Mouse (Mus musculus) adrenal gland (tissue): ENCODE measurements around the gene Zfhx2.

Experiments used
- intact Hi-C: fragments of 180-260 bp; cut with DNase I; formaldehyde crosslinking; loops from one replicate; pipeline ENCODE4 v1.15.1; 2025

The Zfhx2 gene

GRCm38 (mm10) chr14:55106990-55107389, 14.9 kb upstream of the Zfhx2 start:
- intact Hi-C loops: no loop called here

GRCm38 (mm10) chr14:55105836-55106809, 14.0 kb upstream of the Zfhx2 start, which contains the start of gene Ap1g2:
Ap1g2 (minus strand) TSS chr14:55106593.
- intact Hi-C loops: no loop called here

DNA sequence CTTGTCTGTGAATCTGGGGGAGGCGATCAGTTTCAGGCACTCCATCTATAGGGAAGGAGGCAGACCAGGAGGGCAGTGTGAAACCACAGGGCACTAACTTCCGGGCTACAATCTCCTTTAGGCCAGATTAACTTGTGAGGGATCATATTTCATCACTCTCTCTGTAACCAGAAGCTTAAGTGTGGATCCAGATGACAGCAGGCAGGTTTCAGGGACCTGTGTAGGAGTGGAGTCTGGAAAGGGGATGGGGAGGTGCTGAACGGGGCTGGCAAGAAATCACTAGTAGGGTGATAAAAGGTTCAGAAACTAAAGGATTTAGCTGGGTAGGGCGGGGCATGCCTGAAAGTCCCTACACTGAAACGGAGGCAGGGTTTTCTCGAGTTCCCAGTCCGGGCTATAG, 13.3 kb upstream of the Zfhx2 start:
- intact Hi-C loops: no loop called here

- intact Hi-C loops: no loop called here
Observed at GRCm38 (mm10) chr14:55104365-55104764, 12.2 kb upstream of the Zfhx2 start.

DNA sequence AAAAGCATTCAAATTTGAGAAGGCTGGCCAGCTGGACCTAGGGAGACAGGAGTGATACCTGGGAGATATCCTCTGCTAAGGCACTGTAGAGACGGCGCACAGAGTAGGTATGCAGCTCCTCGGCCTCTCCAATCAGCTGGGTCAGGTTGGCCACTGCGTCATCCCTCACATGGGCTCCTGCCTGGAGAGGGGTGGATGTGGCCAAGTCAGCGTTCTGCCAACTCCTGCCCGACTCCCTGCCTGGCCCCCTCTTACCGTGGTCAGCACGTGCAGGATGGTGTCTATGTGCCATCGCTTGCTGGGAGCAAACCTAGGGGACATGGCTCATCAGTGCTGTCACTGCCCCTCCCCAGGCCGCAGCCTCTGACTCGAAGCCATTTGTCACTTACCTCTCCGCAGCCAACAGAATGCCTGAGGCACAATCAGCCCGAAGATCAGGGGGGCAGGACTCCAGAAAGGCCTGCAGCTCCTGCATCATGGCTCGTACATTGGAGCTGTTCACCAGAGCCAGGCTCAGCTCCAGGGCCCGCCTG, 10.2 kb upstream of the Zfhx2 start:
- intact Hi-C loops: loop anchor here (2.0 kb wide), 1 partner anchor 80 kb away; no protein-coding TSS in a partner anchor

- intact Hi-C loops: no loop called here
Observed at GRCm38 (mm10) chr14:55101592-55101991, 9.5 kb upstream of the Zfhx2 start.

- intact Hi-C loops: loop anchor here (10.0 kb wide), 1 partner anchor 203 kb away; the partner anchor contains the start of gene Pabpn1
Observed at GRCm38 (mm10) chr14:55098067-55098466, 5.9 kb upstream of the Zfhx2 start.

GRCm38 (mm10) chr14:55097646-55098045, 5.5 kb upstream of the Zfhx2 start:
- intact Hi-C loops: loop anchor here (10.0 kb wide), 1 partner anchor 203 kb away; the partner anchor contains the start of gene Pabpn1

GRCm38 (mm10) chr14:55096573-55097087, 4.5 kb upstream of the Zfhx2 start:
- intact Hi-C loops: loop anchor here (10.0 kb wide), 1 partner anchor 202 kb away; the partner anchor contains the start of gene Pabpn1

GRCm38 (mm10) chr14:55095671-55096070, 3.5 kb upstream of the Zfhx2 start:
- intact Hi-C loops: loop anchor here (10.0 kb wide), 1 partner anchor 201 kb away; the partner anchor contains the start of gene Pabpn1

- intact Hi-C loops: loop anchor here (10.0 kb wide), 1 partner anchor 200 kb away; the partner anchor contains the start of gene Pabpn1
Observed at GRCm38 (mm10) chr14:55095263-55095662, 3.1 kb upstream of the Zfhx2 start.

GRCm38 (mm10) chr14:55094704-55095231, 2.6 kb upstream of the Zfhx2 start, which contains the start of gene Thtpa:
Thtpa (plus strand) TSS chr14:55094784.
- intact Hi-C loops: loop anchor here (10.0 kb wide), 1 partner anchor 200 kb away; the partner anchor contains the start of gene Pabpn1

GRCm38 (mm10) chr14:55093927-55094326, 1.8 kb upstream of the Zfhx2 start:
- intact Hi-C loops: loop anchor here (10.0 kb wide), 1 partner anchor 199 kb away; the partner anchor contains the start of gene Pabpn1

GRCm38 (mm10) chr14:55091209-55091865, 787 bp downstream of the Zfhx2 start:
- intact Hi-C loops: loop anchor here (10.0 kb wide), 1 partner anchor 197 kb away; the partner anchor contains the start of gene Pabpn1

DNA sequence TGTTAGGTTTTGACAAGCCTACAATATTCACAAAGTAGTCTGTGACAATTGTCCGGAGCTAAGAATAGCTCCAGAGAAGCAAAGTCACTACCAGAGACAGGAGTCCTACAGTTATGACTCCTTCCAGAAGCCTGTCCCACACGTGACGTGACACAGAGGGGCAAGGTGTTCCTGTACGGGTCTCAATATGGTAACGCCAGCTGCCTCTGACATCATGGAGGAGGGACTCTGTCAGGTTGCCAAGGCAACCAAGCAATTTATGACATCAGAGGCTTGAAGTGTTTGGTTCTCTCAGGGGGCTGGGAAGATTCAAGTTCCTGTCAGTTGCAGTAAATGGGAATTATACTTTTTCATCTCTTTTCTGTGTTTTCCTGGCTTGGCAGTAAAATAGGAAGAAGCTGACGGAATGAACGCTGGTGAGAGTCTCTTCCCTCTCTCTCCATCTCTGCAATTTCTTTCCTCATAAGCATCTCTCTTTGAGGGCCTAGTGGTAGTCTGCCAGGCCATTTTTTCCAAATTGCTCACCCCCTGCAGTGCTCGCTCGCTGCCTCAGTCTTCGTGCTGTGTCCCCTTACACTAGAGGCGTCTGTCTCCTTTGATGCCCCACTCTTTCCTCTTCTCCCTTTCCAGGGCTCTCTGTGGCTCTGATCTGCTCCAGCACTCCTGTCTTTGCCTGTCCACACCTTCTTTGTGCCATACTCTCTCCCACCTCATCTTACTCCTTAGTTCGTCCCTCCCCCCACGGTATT, 2.8 kb downstream of the Zfhx2 start:
- intact Hi-C loops: no loop called here

GRCm38 (mm10) chr14:55086009-55086514, 6.1 kb downstream of the Zfhx2 start:
- intact Hi-C loops: no loop called here

DNA sequence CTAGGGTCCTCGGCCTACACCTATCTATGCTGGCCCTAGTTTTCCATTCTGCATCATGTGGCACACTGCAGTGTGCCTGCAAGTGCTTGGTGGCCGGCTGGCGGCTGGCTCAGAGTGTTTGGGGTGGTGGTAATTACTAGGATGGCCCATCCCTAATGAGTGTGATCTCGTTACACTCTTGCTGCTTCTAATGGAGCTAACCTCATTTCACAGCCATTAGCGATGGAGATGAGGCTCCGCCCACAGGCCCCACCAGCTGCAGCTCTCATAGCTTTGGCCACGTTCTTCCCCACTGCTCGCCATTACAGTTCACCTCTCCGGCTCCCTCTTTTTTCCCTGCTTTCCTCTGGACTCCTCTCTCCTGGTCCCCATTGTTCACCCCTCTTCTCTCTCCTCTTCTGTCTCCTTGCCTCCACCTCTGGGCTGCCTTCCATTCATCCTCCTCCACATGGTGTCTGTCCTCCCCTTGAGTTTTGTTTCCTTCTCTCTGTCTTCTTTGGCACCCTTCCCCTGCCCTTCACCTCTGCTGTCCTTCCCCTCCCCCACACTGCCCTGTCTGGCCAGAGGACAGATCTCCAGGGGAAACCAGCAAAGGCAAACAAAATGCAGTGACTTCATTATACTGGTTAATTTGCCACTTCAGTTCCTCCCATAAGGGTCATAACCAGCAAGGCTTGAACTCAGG, 6.7 kb downstream of the Zfhx2 start:
- intact Hi-C loops: no loop called here

DNA sequence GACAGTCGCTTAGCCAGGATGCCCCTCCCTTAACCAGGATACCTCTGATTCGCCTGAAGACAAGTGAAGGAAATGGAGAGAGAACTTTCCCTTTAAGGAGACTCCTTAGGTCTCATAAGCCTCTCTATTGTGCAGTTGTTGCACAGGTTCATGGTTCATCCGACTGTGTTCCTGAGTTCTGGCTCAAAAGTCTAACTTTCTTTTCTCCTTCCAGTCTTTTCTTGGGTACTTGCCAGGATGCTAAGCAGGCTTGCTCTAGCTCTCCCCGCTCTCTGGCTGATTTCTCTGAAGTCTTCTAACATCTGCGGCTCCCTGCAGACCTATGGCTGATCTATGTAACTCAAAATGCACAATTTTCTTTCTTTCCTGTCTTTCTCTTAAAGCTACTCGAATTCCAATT, 8.6 kb downstream of the Zfhx2 start:
- intact Hi-C loops: no loop called here

GRCm38 (mm10) chr14:55081105-55081504, 11.0 kb downstream of the Zfhx2 start:
- intact Hi-C loops: no loop called here
